Mouse (Mus musculus): Measurements from ENCODE around the gene Ttyh3. TPM values are rescaled to one million over a fixed set of nuclear protein-coding genes. Genes with fewer than 3 reads are reported as not detected.

The Ttyh3 gene
- total and polyA plus RNA-seq, 2 experiments from 2014 or later: 8.9 to 53.2 TPM

DNA sequence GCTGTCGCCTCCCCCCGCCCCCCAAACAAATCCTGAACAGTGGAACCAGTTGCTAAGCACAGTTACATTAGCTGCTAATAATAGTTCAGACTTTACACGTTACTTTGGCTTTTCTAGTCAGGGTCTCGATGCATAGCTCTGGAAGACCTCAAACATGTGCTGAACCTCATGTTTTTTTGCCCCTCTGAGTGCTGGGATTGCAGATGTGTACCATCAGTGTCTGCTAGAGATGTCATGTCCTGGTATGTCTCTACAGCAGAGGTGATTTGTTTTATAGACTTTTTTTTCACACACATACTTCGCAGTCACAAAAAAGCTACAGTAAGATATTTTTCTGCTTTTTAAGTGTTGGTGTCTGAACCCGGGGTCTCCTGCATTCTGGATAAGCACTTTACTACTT is 23.3 kb upstream of the Ttyh3 start:
- no peak for TF ChIP-seq EP300 (IDR thresholded peaks at IDR 0.05; ENCODE audit: low read depth)
- no peak for TF ChIP-seq CTCF (IDR thresholded peaks at IDR 0.05; ENCODE audit: low read depth)
- H3K36me3 ChIP-seq (replicated peaks; ENCODE audit: control insufficient read depth, insufficient read depth, low read length): peaks cover 26% of the 10 kb centered on the region
- H3K27me3 ChIP-seq (ENCODE audit: control insufficient read depth, insufficient read depth, low read length): no peaks in the 10 kb centered on the region
- H3K9ac ChIP-seq (replicated peaks; ENCODE audit: low read depth, low read length): no peak overlapping the region
- H3K4me3 ChIP-seq (ENCODE audit: low read depth, low read length): no peak overlapping the region
- no peak overlapping the region for H3K27ac ChIP-seq (ENCODE audit: low read depth)
- ATAC-seq (ENCODE audit: insufficient read depth, low read depth) (no peak), DNase-seq (ENCODE audit: low spot score) (no peak)
- peaks cover 7% of the 10 kb centered on the region; the same call in 1 of the 2 replicates for H3K9me3 ChIP-seq (replicated peaks; ENCODE audit: control insufficient read depth, low read length)
- peaks cover 4% of the 10 kb centered on the region; the same call in 1 of the 2 replicates for H3K4me1 ChIP-seq (ENCODE audit: control insufficient read depth, insufficient read depth)
- WGBS: 70% methylated on average over 6 of the region's 6 CpGs
- no peak overlapping the region for H3K4me2 ChIP-seq (ENCODE audit: low read depth, low read length)

DNA sequence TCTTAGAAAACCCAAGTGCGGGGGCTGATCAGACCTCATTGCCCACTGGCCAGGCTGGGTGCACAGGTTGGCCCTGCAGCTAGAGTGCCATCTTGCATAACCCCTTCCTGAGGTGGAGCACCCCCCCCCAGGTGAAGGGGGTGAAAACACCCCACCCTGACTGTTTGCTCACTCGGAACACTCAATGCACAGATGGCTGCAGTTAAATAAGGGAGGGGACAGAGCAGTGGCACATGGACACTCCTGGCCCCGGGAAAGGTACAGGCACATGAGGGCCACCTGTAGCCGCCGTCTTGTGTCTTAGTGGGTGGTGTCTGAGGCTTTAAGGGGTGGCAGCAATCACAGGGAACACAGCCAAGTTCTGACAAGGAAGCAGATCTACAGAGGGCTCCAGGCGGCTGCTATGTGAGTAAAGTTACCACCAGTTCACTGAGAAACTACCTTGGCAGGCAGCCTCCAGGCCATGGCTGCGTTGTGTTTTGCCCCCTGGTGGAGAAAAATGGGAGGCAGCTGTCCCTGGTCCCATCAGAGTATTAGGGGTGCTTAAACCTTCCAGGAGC is 14.9 kb upstream of the Ttyh3 start:
- peak; percentile 76 for ATAC-seq (ENCODE audit: insufficient read depth, low read depth)
- 37% methylated on average over 7 of the region's 7 CpGs for WGBS
- no peak overlapping the region for H3K9ac ChIP-seq (replicated peaks; ENCODE audit: low read depth, low read length)
- H3K4me1 ChIP-seq (ENCODE audit: control insufficient read depth, insufficient read depth): peaks cover 18% of the 10 kb centered on the region
- no peak overlapping the region for H3K4me3 ChIP-seq (ENCODE audit: low read depth, low read length)
- peaks cover 2% of the 10 kb centered on the region; the same call in 1 of the 2 replicates for H3K9me3 ChIP-seq (replicated peaks; ENCODE audit: control insufficient read depth, low read length)
- peak; percentile 74 for DNase-seq (ENCODE audit: low spot score)
- H3K4me2 ChIP-seq (ENCODE audit: low read depth, low read length): no peak overlapping the region
- TF ChIP-seq CTCF (IDR thresholded peaks at IDR 0.05; ENCODE audit: low read depth) (peak; percentile 88), EP300 (IDR thresholded peaks at IDR 0.05; ENCODE audit: low read depth) (no peak)
- no peak overlapping the region for H3K27ac ChIP-seq (ENCODE audit: low read depth)
- no peaks in the 10 kb centered on the region for H3K27me3 ChIP-seq (ENCODE audit: control insufficient read depth, insufficient read depth, low read length)
- peaks cover 5% of the 10 kb centered on the region for H3K36me3 ChIP-seq (replicated peaks; ENCODE audit: control insufficient read depth, insufficient read depth, low read length)

DNA sequence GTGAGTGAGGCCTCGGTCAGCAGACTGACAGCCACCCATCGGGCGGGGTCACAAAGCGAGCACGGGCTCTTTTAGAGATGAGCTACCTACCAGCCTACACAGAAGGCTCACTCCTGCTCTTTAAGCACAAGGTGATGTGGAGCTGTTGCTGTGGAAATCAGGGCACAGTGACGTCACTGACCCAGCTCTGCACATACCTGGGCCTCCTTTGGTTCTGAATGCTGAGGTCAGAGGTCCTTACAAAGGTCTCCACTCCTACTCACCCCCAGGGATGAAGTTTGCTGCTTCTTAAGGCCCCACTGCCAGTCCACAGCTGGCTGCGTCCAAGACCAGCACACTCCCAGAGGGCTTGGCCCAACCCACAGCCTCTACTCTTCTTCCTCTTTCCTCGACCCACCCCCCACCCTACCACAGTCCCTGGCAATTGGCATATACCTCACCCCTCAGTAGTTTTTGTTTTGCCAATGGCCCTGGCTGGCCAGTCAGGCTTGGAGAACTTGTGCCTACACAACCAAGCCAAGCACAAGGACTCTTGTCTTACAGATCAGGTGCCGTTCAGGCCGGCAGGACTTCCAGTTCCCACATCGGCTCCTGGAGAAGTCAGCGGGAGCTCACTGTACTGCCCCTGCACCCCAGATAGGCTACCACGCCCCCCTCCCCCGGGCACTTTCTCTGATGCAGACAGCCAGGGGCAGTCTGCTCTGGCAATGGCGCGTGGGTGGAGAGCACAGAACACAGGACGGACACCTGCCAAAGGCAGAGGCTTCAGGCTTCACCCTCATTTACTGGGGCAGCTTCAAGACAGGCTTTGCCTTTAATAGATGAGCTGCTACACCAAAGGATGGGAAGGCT is 14.1 kb upstream of the Ttyh3 start:
- no peak for ATAC-seq (ENCODE audit: insufficient read depth, low read depth)
- no peak overlapping the region for H3K9ac ChIP-seq (replicated peaks; ENCODE audit: low read depth, low read length)
- peaks cover 18% of the 10 kb centered on the region for H3K4me1 ChIP-seq (ENCODE audit: control insufficient read depth, insufficient read depth)
- no peaks in the 10 kb centered on the region for H3K36me3 ChIP-seq (replicated peaks; ENCODE audit: control insufficient read depth, insufficient read depth, low read length)
- TF ChIP-seq CTCF (IDR thresholded peaks at IDR 0.05; ENCODE audit: low read depth) (no peak), EP300 (IDR thresholded peaks at IDR 0.05; ENCODE audit: low read depth) (no peak)
- H3K27ac ChIP-seq (ENCODE audit: low read depth): no peak overlapping the region
- no peak for DNase-seq (ENCODE audit: low spot score)
- no peaks in the 10 kb centered on the region for H3K27me3 ChIP-seq (ENCODE audit: control insufficient read depth, insufficient read depth, low read length)
- H3K4me3 ChIP-seq (ENCODE audit: low read depth, low read length): no peak overlapping the region
- no peaks in the 10 kb centered on the region for H3K9me3 ChIP-seq (replicated peaks; ENCODE audit: control insufficient read depth, low read length)
- WGBS: 63% methylated on average over 17 of the region's 17 CpGs
- no peak overlapping the region for H3K4me2 ChIP-seq (ENCODE audit: low read depth, low read length)

DNA sequence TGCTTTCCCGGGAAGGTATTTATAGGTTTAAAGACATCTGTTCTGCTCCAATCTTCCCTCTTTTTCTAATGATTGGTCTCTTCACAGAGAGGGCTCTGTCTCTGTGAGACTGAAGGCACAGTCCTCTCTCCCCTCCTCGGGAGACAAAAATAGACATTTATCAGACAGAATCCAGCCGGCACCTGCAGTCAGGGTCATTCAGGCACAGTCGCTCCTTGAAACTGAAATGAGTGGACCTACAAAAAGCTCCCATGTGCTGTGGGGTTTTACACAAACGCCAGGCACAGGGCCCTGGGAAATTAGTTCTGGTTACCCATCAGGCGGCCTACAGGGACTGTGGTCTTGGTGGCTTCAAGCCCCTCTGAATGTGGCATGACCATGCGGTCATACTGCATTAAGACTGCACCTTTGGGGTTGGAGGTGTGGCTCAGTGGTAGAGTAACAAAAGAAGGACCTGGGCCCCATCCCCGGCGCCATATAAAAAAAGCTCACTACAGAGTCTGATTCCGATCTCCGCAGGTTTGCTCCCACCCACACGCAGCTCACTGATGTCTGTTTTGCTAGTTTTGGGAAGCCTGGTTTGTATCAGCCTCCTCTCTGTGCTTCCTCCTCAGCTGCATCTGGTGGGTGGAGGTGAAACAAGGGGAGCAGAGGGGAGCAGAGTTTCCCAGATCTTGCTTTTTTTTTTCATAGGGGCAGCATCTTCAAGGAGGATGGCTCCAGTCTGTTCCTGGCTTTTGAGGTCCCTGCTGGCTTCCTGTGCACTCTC is 13.2 kb upstream of the Ttyh3 start:
- TF ChIP-seq EP300 (IDR thresholded peaks at IDR 0.05; ENCODE audit: low read depth) (no peak), CTCF (IDR thresholded peaks at IDR 0.05; ENCODE audit: low read depth) (no peak)
- Histone ChIP-seq H3K36me3 (replicated peaks; ENCODE audit: control insufficient read depth, insufficient read depth, low read length) (no peaks in the 10 kb centered on the region), H3K9ac (replicated peaks; ENCODE audit: low read depth, low read length) (0 out of 2 replicates have a peak overlapping the region, but pooled peaks have one; percentile 1), H3K4me1 (ENCODE audit: control insufficient read depth, insufficient read depth) (peaks cover 18% of the 10 kb centered on the region), H3K4me2 (ENCODE audit: low read depth, low read length) (peak overlapping the region; percentile 28), H3K9me3 (replicated peaks; ENCODE audit: control insufficient read depth, low read length) (no peaks in the 10 kb centered on the region), H3K27me3 (ENCODE audit: control insufficient read depth, insufficient read depth, low read length) (no peaks in the 10 kb centered on the region), H3K4me3 (ENCODE audit: low read depth, low read length) (no peak overlapping the region), H3K27ac (ENCODE audit: low read depth) (peak overlapping the region; percentile 32)
- ATAC-seq (ENCODE audit: insufficient read depth, low read depth) (peak; percentile 55), DNase-seq (ENCODE audit: low spot score) (peak; percentile 29)
- 31% methylated on average over 12 of the region's 12 CpGs for WGBS

DNA sequence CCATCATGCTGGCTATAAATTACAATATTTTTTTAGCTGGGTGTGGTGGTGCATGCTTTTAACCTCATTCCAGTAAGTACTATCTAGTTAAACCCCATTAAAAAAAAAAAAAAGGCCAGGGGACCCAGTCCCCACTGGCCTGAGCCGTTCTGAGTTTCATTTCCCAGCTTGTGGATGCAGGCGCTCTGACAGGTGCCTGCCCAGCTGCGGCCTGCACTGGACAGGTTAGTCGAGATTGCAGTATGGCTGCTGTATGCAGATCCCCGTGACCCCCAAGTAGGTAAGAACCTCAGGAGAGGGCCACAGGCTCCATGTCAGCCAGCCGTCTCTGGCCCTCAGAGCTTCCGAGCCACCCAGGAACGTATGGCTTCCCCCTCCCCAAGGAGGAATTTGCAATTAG is 12.6 kb upstream of the Ttyh3 start:
- ATAC-seq (ENCODE audit: insufficient read depth, low read depth) (no peak), DNase-seq (ENCODE audit: low spot score) (no peak)
- Histone ChIP-seq H3K27ac (ENCODE audit: low read depth) (peak overlapping the region; percentile 32; the same call in 1 of the 2 replicates), H3K9me3 (replicated peaks; ENCODE audit: control insufficient read depth, low read length) (no peaks in the 10 kb centered on the region), H3K4me3 (ENCODE audit: low read depth, low read length) (no peak overlapping the region), H3K36me3 (replicated peaks; ENCODE audit: control insufficient read depth, insufficient read depth, low read length) (no peaks in the 10 kb centered on the region), H3K4me2 (ENCODE audit: low read depth, low read length) (peak overlapping the region; percentile 28), H3K9ac (replicated peaks; ENCODE audit: low read depth, low read length) (0 out of 2 replicates have a peak overlapping the region, but pooled peaks have one; percentile 1), H3K4me1 (ENCODE audit: control insufficient read depth, insufficient read depth) (peaks cover 18% of the 10 kb centered on the region), H3K27me3 (ENCODE audit: control insufficient read depth, insufficient read depth, low read length) (no peaks in the 10 kb centered on the region)
- WGBS: 48% methylated on average over 8 of the region's 8 CpGs
- TF ChIP-seq CTCF (IDR thresholded peaks at IDR 0.05; ENCODE audit: low read depth): no peak
- TF ChIP-seq EP300 (IDR thresholded peaks at IDR 0.05; ENCODE audit: low read depth): no peak
